21 mouse cellular contexts compared by ENCODE assay signal in the genomic region with DNA sequence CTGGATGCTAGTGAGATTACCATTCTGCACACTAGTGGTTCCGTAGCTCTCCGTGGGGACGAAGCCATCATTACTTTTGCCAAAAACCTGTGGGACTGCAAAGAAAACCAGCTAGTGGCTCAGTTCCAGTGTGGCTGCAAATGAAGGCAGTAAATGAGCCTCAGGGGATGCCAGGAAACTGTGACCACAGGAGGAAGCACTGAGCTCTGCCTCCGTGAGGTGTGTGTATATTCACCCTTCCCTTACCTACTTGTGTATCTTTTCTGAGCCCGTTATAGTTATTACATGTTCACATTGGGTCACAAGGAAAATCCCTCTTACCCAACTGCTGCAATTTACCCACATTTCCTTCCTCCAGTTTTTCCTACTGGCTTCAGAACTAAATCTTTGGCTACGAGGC. TPM values are rescaled to one million over a fixed set of nuclear protein-coding genes. Genes with fewer than 3 reads are reported as not detected.
"Had no signal": no experiment of that assay in that cellular context is flagged by ENCODE, and none has a peak within 500 bp of the region (broad histone marks: within the 10 kb centered on the region; RNA-seq: fewer than 3 reads in every experiment).

No protein-coding gene starts in this region.

- H3K4me1 ChIP-seq: limb, embryonic 13.5 days; liver, embryonic 13.5 days; neural tube, embryonic 12.5 days; stomach, embryonic 15.5 days had no signal

- H3K36me3 ChIP-seq: limb, embryonic 13.5 days; liver, embryonic 13.5 days; neural tube, embryonic 12.5 days; stomach, embryonic 15.5 days had no signal

- H3K4me3 ChIP-seq: limb, embryonic 13.5 days; liver, embryonic 13.5 days; neural tube, embryonic 12.5 days; stomach, embryonic 15.5 days had no signal

- H3K9ac ChIP-seq: limb, embryonic 13.5 days; liver, embryonic 13.5 days; lung, embryonic 14.5 days; neural tube, embryonic 12.5 days; stomach, embryonic 15.5 days had no signal

- H3K4me2 ChIP-seq: limb, embryonic 13.5 days; liver, embryonic 13.5 days; lung, embryonic 14.5 days; neural tube, embryonic 12.5 days; stomach, embryonic 15.5 days had no signal

- H3K27ac ChIP-seq: limb, embryonic 13.5 days; liver, embryonic 13.5 days; neural tube, embryonic 12.5 days; stomach, embryonic 15.5 days had no signal

- H3K9me3 ChIP-seq: limb, embryonic 13.5 days; liver, embryonic 13.5 days; neural tube, embryonic 12.5 days; stomach, embryonic 15.5 days had no signal

- DNase-seq: kidney, adult 8-10 months; kidney, postnatal 25 days; left cerebral cortex, postnatal 4 days; liver, embryonic 13.5 days; lung, embryonic 14.5 days; lung, postnatal 14 days; midbrain, embryonic 14.5 days; right cerebral cortex, postnatal 14 days; thymus, adult 2 months; thymus, postnatal 36 days had no signal

- ATAC-seq: intestine, embryonic 16.5 days had no signal

- H3K27me3 ChIP-seq: limb, embryonic 13.5 days; liver, embryonic 13.5 days; neural tube, embryonic 12.5 days; stomach, embryonic 15.5 days had no signal

RNA-seq across cellular contexts. Expression of a gene that starts 1.3 kb away (rescaled TPM):
- polyA plus RNA-seq: testis, adult 2 months had no signal

RNA-seq across cellular contexts. Expression of a gene that starts 15.0 kb away (rescaled TPM):
- total RNA-seq: layer of hippocampus, adult 18-20 months; layer of hippocampus, postnatal 10 days; left cerebral cortex, postnatal 4 days had no signal
- polyA plus RNA-seq: intestine, embryonic 16.5 days; kidney, embryonic 16.5 days; limb, embryonic 13.5 days; liver, embryonic 13.5 days; lung, embryonic 14.5 days; macrophage; midbrain, embryonic 14.5 days; neural tube, embryonic 12.5 days; spleen, adult 2 months; stomach, embryonic 15.5 days; testis, adult 2 months; thymus, adult 2 months had no signal

RNA-seq across cellular contexts. Expression of a gene that starts 28.8 kb away (rescaled TPM):
- total RNA-seq: layer of hippocampus, adult 18-20 months; layer of hippocampus, postnatal 10 days; left cerebral cortex, postnatal 4 days; monocyte, adult 5-6 weeks had no signal
- polyA plus RNA-seq: intestine, embryonic 16.5 days; kidney, embryonic 16.5 days; limb, embryonic 13.5 days; liver, embryonic 13.5 days; lung, embryonic 14.5 days; macrophage; midbrain, embryonic 14.5 days; neural tube, embryonic 12.5 days; spleen, adult 2 months; stomach, embryonic 15.5 days; testis, adult 2 months had no signal

RNA-seq across cellular contexts. Expression of a gene that starts 29.5 kb away (rescaled TPM):
- total RNA-seq: layer of hippocampus, adult 18-20 months; layer of hippocampus, postnatal 10 days; left cerebral cortex, postnatal 4 days; monocyte, adult 5-6 weeks had no signal
- polyA plus RNA-seq: intestine, embryonic 16.5 days; liver, embryonic 13.5 days; lung, embryonic 14.5 days; macrophage; neural tube, embryonic 12.5 days; spleen, adult 2 months; stomach, embryonic 15.5 days; testis, adult 2 months; thymus, adult 2 months had no signal

RNA-seq across cellular contexts. Expression of a gene that starts 44.3 kb away (rescaled TPM):
- total RNA-seq: layer of hippocampus, adult 18-20 months; monocyte, adult 5-6 weeks had no signal
- polyA plus RNA-seq: midbrain, embryonic 14.5 days had no signal
